8 mouse cellular contexts compared by ENCODE assay signal in genomic region chr8:123234918-123235519, GRCm38 (mm10). TPM values are rescaled to one million over a fixed set of nuclear protein-coding genes. Genes with fewer than 3 reads are reported as not detected.
A peak's percentile ranks its signal among the peaks of the same experiment; 100 is the strongest.
DNase-seq lines count a peak whose midpoint lies in the region; ATAC-seq and TF ChIP-seq lines count a peak whose summit lies in the region.

No protein-coding gene starts in this region.

- intact Hi-C loops in left cerebral cortex, postnatal 14 days (cut with DNase I) = no loop called here

- H3K9me3 ChIP-seq in lung, embryonic 16.5 days (ENCODE audit: control insufficient read depth, low read length) = no peaks in the 10 kb centered on the region
- no peaks in the 10 kb centered on the region for H3K9me3 ChIP-seq in neural tube, embryonic 15.5 days (replicated peaks)

- TF ChIP-seq POLR2A in cerebellum, adult 2 months (IDR thresholded peaks at IDR 0.05; ENCODE audit: borderline replicate concordance, insufficient read depth, low read length) = no peak

- peaks cover 8% of the 10 kb centered on the region for H3K4me1 ChIP-seq in lung, embryonic 16.5 days (replicated peaks; ENCODE audit: control insufficient read depth, insufficient read depth, low read length)
- H3K4me1 ChIP-seq in cerebellum, adult 2 months (ENCODE audit: control insufficient read depth, insufficient read depth, low read length) = peaks cover 16% of the 10 kb centered on the region
- peaks cover 30% of the 10 kb centered on the region for H3K4me1 ChIP-seq in neural tube, embryonic 15.5 days

- peak overlapping the region; percentile 91 for H3K4me2 ChIP-seq in lung, embryonic 16.5 days (ENCODE audit: low read depth, low read length)
- H3K4me2 ChIP-seq in neural tube, embryonic 15.5 days = peak overlapping the region; percentile 83

- H3K4me3 ChIP-seq in lung, embryonic 16.5 days (ENCODE audit: low read length) = peak overlapping the region; percentile 68
- H3K4me3 ChIP-seq in cerebellum, adult 2 months (replicated peaks; ENCODE audit: insufficient read depth, low read depth, low read length) = peak overlapping the region; percentile 73
- H3K4me3 ChIP-seq in neural tube, embryonic 15.5 days (replicated peaks) = peak overlapping the region; percentile 48

- H3K27me3 ChIP-seq in lung, embryonic 16.5 days (ENCODE audit: control insufficient read depth, insufficient read depth, low read depth, low read length) = peaks cover 3% of the 10 kb centered on the region
- H3K27me3 ChIP-seq in cerebellum, adult 2 months (ENCODE audit: control insufficient read depth, insufficient read depth, low read length) = no peaks in the 10 kb centered on the region
- H3K27me3 ChIP-seq in neural tube, embryonic 15.5 days (replicated peaks) = peaks cover 23% of the 10 kb centered on the region; the same call in 1 of the 2 replicates

- no peaks in the 10 kb centered on the region for H3K36me3 ChIP-seq in lung, embryonic 16.5 days (ENCODE audit: control insufficient read depth, insufficient read depth, low read length)
- H3K36me3 ChIP-seq in neural tube, embryonic 15.5 days = peaks cover 3% of the 10 kb centered on the region; the same call in 1 of the 2 replicates

- no peak for TF ChIP-seq CTCF in cerebellum, adult 2 months (IDR thresholded peaks at IDR 0.05; ENCODE audit: borderline replicate concordance, insufficient read depth, low read depth, low read length)

- ATAC-seq in lung, embryonic 16.5 days (ENCODE audit: low read depth) = 0 out of 2 replicates have a peak, but pooled peaks have one; percentile 11
- 0 out of 2 replicates have a peak, but pooled peaks have one; percentile 11 for ATAC-seq in neural tube, embryonic 15.5 days (ENCODE audit: low FRiP score)

- peak overlapping the region; percentile 73 for H3K9ac ChIP-seq in lung, embryonic 16.5 days (ENCODE audit: low read length)
- peak overlapping the region; percentile 58 for H3K9ac ChIP-seq in neural tube, embryonic 15.5 days (replicated peaks)

- no peak for DNase-seq in lung, postnatal 25 days (ENCODE audit: low spot score)
- peak; percentile 65 to 72 for DNase-seq in cerebellum, adult 2 months
- peak; percentile 82 to 91 for DNase-seq in frontal cortex, postnatal 36 days (ENCODE audit: low spot score in 2 of 2)
- DNase-seq in left cerebral cortex, postnatal 14 days (ENCODE audit: low spot score in 2 of 2) = peak; percentile 88 to 93
- no peak for DNase-seq in gastrocnemius, postnatal 10 days
- no peak for DNase-seq in adrenal gland, postnatal 14 days

- WGBS in lung, embryonic 16.5 days = 24% methylated on average over 13 of the region's 13 CpGs
- WGBS in cerebellum, adult 2 months = 7% methylated on average over 13 of the region's 13 CpGs
- 33% methylated on average over 13 of the region's 13 CpGs for WGBS in neural tube, embryonic 15.5 days

- no peak overlapping the region for H3K27ac ChIP-seq in lung, embryonic 16.5 days (ENCODE audit: low read length)
- H3K27ac ChIP-seq in cerebellum, adult 2 months (ENCODE audit: insufficient read depth, low read length) = peak overlapping the region; percentile 24; the same call in 1 of the 2 replicates
- no peak overlapping the region for H3K27ac ChIP-seq in neural tube, embryonic 15.5 days (replicated peaks)

RNA-seq across cellular contexts. Expression of gene Spata2l, which starts 1.0 kb away (rescaled TPM):
- polyA plus RNA-seq in lung, embryonic 16.5 days (2015; fragmentation: Nextera tagmentation; extraction: Ambion mirVana) = 5.7 and 5.8 TPM in 2 replicates
- 18.5 and 22.1 TPM in 2 replicates for polyA plus RNA-seq in cerebellum, adult 2 months (2012; rRNA removed)
- total RNA-seq in left cerebral cortex, postnatal 14 days (2021) = 100 to 1,000 TPM; 125 to 142 TPM
- 11.3 and 12.8 TPM in 2 replicates for polyA plus RNA-seq in neural tube, embryonic 15.5 days (2015; fragmentation: Nextera tagmentation; extraction: Ambion mirVana)
- 1 to 10 TPM; 1.2 to 1.5 TPM for total RNA-seq in gastrocnemius, postnatal 10 days (2021)
- total RNA-seq in adrenal gland, postnatal 14 days (2021) = 12.2 and 18.7 TPM in 2 replicates

RNA-seq across cellular contexts. Expression of gene Cdk10, which starts 10.4 kb away (rescaled TPM):
- polyA plus RNA-seq in lung, embryonic 16.5 days (2015; fragmentation: Nextera tagmentation; extraction: Ambion mirVana) = 30.0 and 30.1 TPM in 2 replicates
- polyA plus RNA-seq in cerebellum, adult 2 months (2012; rRNA removed) = 92.1 and 97.0 TPM in 2 replicates
- total RNA-seq in left cerebral cortex, postnatal 14 days (2021) = 10 to 100 TPM; 71.2 to 75.6 TPM
- polyA plus RNA-seq in neural tube, embryonic 15.5 days (2015; fragmentation: Nextera tagmentation; extraction: Ambion mirVana) = 42.3 and 44.2 TPM in 2 replicates
- total RNA-seq in gastrocnemius, postnatal 10 days (2021) = 10 to 100 TPM; 14.2 to 18.7 TPM
- total RNA-seq in adrenal gland, postnatal 14 days (2021) = 53.1 and 57.7 TPM in 2 replicates

RNA-seq across cellular contexts. Expression of gene Zfp276, which starts 19.0 kb away (rescaled TPM):
- 22.0 and 23.1 TPM in 2 replicates for polyA plus RNA-seq in lung, embryonic 16.5 days (2015; fragmentation: Nextera tagmentation; extraction: Ambion mirVana)
- polyA plus RNA-seq in cerebellum, adult 2 months (2012; rRNA removed) = 33.5 and 36.8 TPM in 2 replicates
- 10 to 100 TPM; 20.4 to 20.9 TPM for total RNA-seq in left cerebral cortex, postnatal 14 days (2021)
- 21.6 and 21.7 TPM in 2 replicates for polyA plus RNA-seq in neural tube, embryonic 15.5 days (2015; fragmentation: Nextera tagmentation; extraction: Ambion mirVana)
- 10 to 100 TPM in 1 of 2 experiments, 1 to 10 TPM in 1; 8.0 to 11.5 TPM for total RNA-seq in gastrocnemius, postnatal 10 days (2021)
- total RNA-seq in adrenal gland, postnatal 14 days (2021) = 20.4 and 21.5 TPM in 2 replicates

RNA-seq across cellular contexts. Expression of gene Vps9d1, which starts 19.1 kb away (rescaled TPM):
- 23.2 and 23.5 TPM in 2 replicates for polyA plus RNA-seq in lung, embryonic 16.5 days (2015; fragmentation: Nextera tagmentation; extraction: Ambion mirVana)
- 83.7 and 86.7 TPM in 2 replicates for polyA plus RNA-seq in cerebellum, adult 2 months (2012; rRNA removed)
- total RNA-seq in left cerebral cortex, postnatal 14 days (2021) = 10 to 100 TPM; 60.2 to 71.8 TPM
- 55.6 and 61.5 TPM in 2 replicates for polyA plus RNA-seq in neural tube, embryonic 15.5 days (2015; fragmentation: Nextera tagmentation; extraction: Ambion mirVana)
- 10 to 100 TPM; 12.3 to 13.4 TPM for total RNA-seq in gastrocnemius, postnatal 10 days (2021)
- total RNA-seq in adrenal gland, postnatal 14 days (2021) = 24.0 and 29.3 TPM in 2 replicates

RNA-seq across cellular contexts. Expression of gene Spata33, which starts 22.4 kb away (rescaled TPM):
- 6.7 and 7.1 TPM in 2 replicates for polyA plus RNA-seq in lung, embryonic 16.5 days (2015; fragmentation: Nextera tagmentation; extraction: Ambion mirVana)
- polyA plus RNA-seq in cerebellum, adult 2 months (2012; rRNA removed) = 6.4 TPM in 2 replicates
- 10 to 100 TPM in 1 of 2 experiments, 1 to 10 TPM in 1; 7.1 to 10.2 TPM for total RNA-seq in left cerebral cortex, postnatal 14 days (2021)
- polyA plus RNA-seq in neural tube, embryonic 15.5 days (2015; fragmentation: Nextera tagmentation; extraction: Ambion mirVana) = 6.5 and 6.6 TPM in 2 replicates
- total RNA-seq in gastrocnemius, postnatal 10 days (2021) = 1 to 10 TPM; 1.2 to 2.4 TPM
- 2.6 and 4.9 TPM in 2 replicates for total RNA-seq in adrenal gland, postnatal 14 days (2021)

Comparison
In these comparisons a context has a peak if more than half of its experiments do, and no peak if none do; other contexts are left out.
1. DNase-seq: peak in cerebellum, adult 2 months (2 of 2), frontal cortex, postnatal 36 days (2 of 2) and left cerebral cortex, postnatal 14 days (2 of 2); none in lung, postnatal 25 days (single experiment), gastrocnemius, postnatal 10 days (single experiment) and adrenal gland, postnatal 14 days (single experiment).
2. Peak in every context shown above with its lines, with median percentiles within 50 percentile points of each other: H3K4me3 ChIP-seq.